Mouse (Mus musculus) liver, embryonic 12.5 days (tissue): Measurements from ENCODE around the gene Dgke. TPM values are rescaled to one million over a fixed set of nuclear protein-coding genes. Genes with fewer than 3 reads are reported as not detected.
A peak's percentile ranks its signal among the peaks of the same experiment; 100 is the strongest.
"Not testable (repeated sequence)": the region's sequence is repeated elsewhere in the genome, so short reads cannot be mapped to it uniquely, and the experiment has no call there.

ENCODE experiments used
- ATAC-seq: fragments of 200-750 bp; cut with Nextera tagmentation; 2 replicates; pipeline ENCODE4 v1.8.0; 2017; ENCODE audit warnings: moderate number of reproducible peaks, mild to moderate bottlenecking, moderate library complexity
- H3K27ac ChIP-seq: fragments of 300-500 bp; sonication (generic); 2 replicates; pipeline ENCODE4 v1.5.1; 2016; ENCODE audit warnings: mild to moderate bottlenecking
- H3K27me3 ChIP-seq: fragments of 300-500 bp; sonication (generic); replicated peaks from 2 replicates; pipeline ENCODE4 v1.6.1; 2016; ENCODE audit warnings: mild to moderate bottlenecking, moderate library complexity
- H3K36me3 ChIP-seq: fragments of 300-500 bp; sonication (generic); 2 replicates; pipeline ENCODE4 v1.6.1; 2016; ENCODE audit warnings: mild to moderate bottlenecking, moderate library complexity
- H3K4me1 ChIP-seq: fragments of 300-500 bp; sonication (generic); 2 replicates; pipeline ENCODE4 v1.6.1; 2016
- H3K4me2 ChIP-seq: fragments of 300-500 bp; sonication (generic); 2 replicates; pipeline ENCODE4 v1.6.1; 2016; ENCODE audit warnings: mild to moderate bottlenecking, moderate library complexity
- H3K4me3 ChIP-seq: fragments of 300-500 bp; sonication (generic); 2 replicates; pipeline ENCODE4 v1.5.1; 2016; ENCODE audit warnings: mild to moderate bottlenecking, moderate library complexity
- H3K9ac ChIP-seq: fragments of 300-500 bp; sonication (generic); 2 replicates; pipeline ENCODE4 v1.6.1; 2016; ENCODE audit warnings: mild to moderate bottlenecking, moderate library complexity
- H3K9me3 ChIP-seq: fragments of 300-500 bp; sonication (generic); replicated peaks from 2 replicates; pipeline ENCODE4 v1.6.1; 2016; ENCODE audit warnings: mild to moderate bottlenecking, moderate library complexity
- WGBS: fragments of 180-500 bp; shearing (Covaris S2); methylation state at CpG from one replicate; pipeline ENCODE4 v1.1.7; 2016; ENCODE audit not compliant: insufficient replicate concordance; 5-methylcytosine and 5-hydroxymethylcytosine counted together
- polyA plus RNA-seq: library from polyadenylated mRNA; unstranded; fragments of >200 nt; fragmentation: Nextera tagmentation; extraction: Ambion mirVana; gene quantifications from 2 replicates; pipeline ENCODE4 v1.2.1, GENCODE M21; 2016

Dgke gene
- polyA plus RNA-seq, 1 experiment from 2014 or later: 1.6 TPM

DNA sequence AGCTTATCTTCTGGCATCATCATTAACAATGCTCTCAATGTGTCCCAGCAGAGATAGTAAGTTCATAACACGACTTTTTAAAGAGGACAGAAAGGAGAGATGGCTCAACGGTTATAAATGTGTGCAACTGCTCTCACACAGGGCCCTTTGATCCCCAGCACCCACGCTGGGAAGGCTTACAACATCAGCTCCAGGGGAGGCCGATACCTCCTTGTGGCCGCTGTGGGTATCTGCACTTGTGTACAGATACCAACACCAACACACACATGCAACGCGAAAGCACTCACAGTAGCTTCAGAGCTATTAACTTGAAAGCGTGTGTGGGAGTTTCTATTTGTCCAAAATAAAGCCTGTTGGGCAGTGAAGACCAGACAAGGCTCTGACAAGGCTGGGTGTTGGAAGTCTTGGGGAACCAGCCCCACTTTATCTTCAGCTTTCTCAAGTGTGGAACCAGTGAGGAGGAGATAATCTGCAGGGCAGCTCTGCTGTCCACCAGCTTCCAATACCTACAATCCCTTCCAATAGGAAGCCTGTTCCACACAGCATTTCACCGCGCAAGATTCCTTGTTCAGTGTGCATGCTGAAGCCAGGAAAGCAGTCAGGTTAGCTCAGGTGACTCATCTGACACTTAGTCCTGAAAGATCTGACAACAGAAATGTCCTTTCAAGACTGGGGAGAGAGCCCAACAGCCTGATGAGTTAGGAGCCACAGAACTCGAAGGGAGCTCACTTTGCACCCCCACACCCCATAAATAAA lies 8.0 kb downstream of the Dgke start:
- Histone ChIP-seq H3K9me3 (no peaks in the 10 kb centered on the region), H3K27me3 (no peaks in the 10 kb centered on the region), H3K4me2 (peak overlapping the region; percentile 99), H3K9ac (0 out of 2 replicates have a peak overlapping the region, but pooled peaks have one; percentile 81), H3K4me1 (peaks cover 36% of the 10 kb centered on the region), H3K36me3 (peaks cover 10% of the 10 kb centered on the region; the same call in 1 of the 2 replicates), H3K27ac (no peak overlapping the region), H3K4me3 (peak overlapping the region; percentile 80; the same call in 1 of the 2 replicates)
- ATAC-seq: no peak
- 58% methylated on average over 11 of the region's 11 CpGs for WGBS

GRCm38 (mm10) chr11:89055931-89056690 lies 10.5 kb downstream of the Dgke start:
- H3K27me3 ChIP-seq: no peaks in the 10 kb centered on the region
- H3K27ac ChIP-seq: no peak overlapping the region
- peaks cover 10% of the 10 kb centered on the region; the same call in 1 of the 2 replicates for H3K36me3 ChIP-seq
- no peak overlapping the region for H3K4me3 ChIP-seq
- ATAC-seq: no peak
- 80% methylated on average over 13 of the region's 13 CpGs for WGBS
- H3K4me1 ChIP-seq: peaks cover 30% of the 10 kb centered on the region
- no peak overlapping the region for H3K4me2 ChIP-seq
- no peaks in the 10 kb centered on the region for H3K9me3 ChIP-seq
- no peak overlapping the region for H3K9ac ChIP-seq

GRCm38 (mm10) chr11:89051767-89052166 lies 14.9 kb downstream of the Dgke start:
- H3K4me2 ChIP-seq: no peak overlapping the region
- H3K4me3 ChIP-seq: no peak overlapping the region
- no peaks in the 10 kb centered on the region for H3K4me1 ChIP-seq
- no peak overlapping the region for H3K27ac ChIP-seq
- WGBS: 61% methylated on average over 6 of the region's 6 CpGs
- no peak overlapping the region for H3K9ac ChIP-seq
- H3K9me3 ChIP-seq: no peaks in the 10 kb centered on the region
- H3K27me3 ChIP-seq: no peaks in the 10 kb centered on the region
- ATAC-seq: no peak
- peaks cover 41% of the 10 kb centered on the region for H3K36me3 ChIP-seq

DNA sequence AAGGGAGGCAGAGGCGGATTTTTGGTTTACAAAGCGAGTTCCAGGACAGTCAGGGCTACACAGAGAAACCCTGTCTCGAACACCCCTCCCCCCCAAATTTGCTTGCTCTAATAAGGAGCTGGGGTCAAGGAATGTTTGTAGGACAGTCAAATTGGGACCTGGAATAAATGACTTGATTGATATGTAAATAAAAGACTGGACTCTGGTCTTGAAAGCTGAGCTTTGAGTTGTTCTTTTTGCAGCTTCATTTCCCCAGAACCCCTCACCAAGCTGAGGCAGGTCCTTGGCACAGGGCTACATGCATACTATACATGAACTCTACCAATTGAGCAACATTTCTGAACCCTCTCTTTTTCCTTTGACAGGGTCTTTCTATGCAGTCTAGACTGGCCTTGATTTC lies 20.6 kb downstream of the Dgke start:
- Histone ChIP-seq H3K4me3 (no peak overlapping the region), H3K27ac (no peak overlapping the region), H3K36me3 (peaks cover 75% of the 10 kb centered on the region), H3K4me2 (no peak overlapping the region), H3K4me1 (no peaks in the 10 kb centered on the region), H3K9ac (no peak overlapping the region), H3K9me3 (no peaks in the 10 kb centered on the region), H3K27me3 (no peaks in the 10 kb centered on the region)
- no peak for ATAC-seq
- WGBS: 63% methylated on average over 3 of the region's 3 CpGs

DNA sequence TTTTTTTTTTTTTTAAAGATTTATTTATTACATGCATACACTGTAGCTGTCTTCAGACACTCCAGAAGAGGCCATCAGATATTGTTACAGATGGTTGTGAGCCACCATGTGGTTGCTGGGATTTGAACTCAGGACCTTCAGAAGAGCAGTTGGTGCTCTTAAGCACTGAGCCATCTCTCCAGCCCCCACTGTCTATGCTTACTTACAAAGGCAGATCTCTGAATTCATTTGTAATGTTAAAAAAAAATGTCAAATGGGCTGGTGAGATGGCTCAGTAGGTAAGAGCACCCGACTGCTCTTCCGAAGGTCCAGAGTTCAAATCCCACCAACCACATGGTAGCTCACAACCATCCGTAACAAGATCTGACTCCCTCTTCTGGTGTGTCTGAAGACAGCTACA lies 21.1 kb downstream of the Dgke start:
- peaks cover 74% of the 10 kb centered on the region for H3K36me3 ChIP-seq
- not testable (repeated sequence) for H3K9me3 ChIP-seq, H3K9ac ChIP-seq, H3K27ac ChIP-seq, H3K4me1 ChIP-seq, H3K4me2 ChIP-seq, ATAC-seq, H3K4me3 ChIP-seq, H3K27me3 ChIP-seq
- WGBS: 83% methylated on average over 3 of the region's 3 CpGs

- Histone ChIP-seq H3K27ac (no peak overlapping the region), H3K27me3 (no peaks in the 10 kb centered on the region), H3K9ac (no peak overlapping the region), H3K4me2 (no peak overlapping the region), H3K4me1 (no peaks in the 10 kb centered on the region), H3K4me3 (no peak overlapping the region), H3K36me3 (peaks cover 66% of the 10 kb centered on the region), H3K9me3 (no peaks in the 10 kb centered on the region)
- 83% methylated on average over 7 of the region's 7 CpGs for WGBS
- no peak for ATAC-seq
Measured at GRCm38 (mm10) chr11:89043046-89043445, 23.6 kb downstream of the Dgke start.

DNA sequence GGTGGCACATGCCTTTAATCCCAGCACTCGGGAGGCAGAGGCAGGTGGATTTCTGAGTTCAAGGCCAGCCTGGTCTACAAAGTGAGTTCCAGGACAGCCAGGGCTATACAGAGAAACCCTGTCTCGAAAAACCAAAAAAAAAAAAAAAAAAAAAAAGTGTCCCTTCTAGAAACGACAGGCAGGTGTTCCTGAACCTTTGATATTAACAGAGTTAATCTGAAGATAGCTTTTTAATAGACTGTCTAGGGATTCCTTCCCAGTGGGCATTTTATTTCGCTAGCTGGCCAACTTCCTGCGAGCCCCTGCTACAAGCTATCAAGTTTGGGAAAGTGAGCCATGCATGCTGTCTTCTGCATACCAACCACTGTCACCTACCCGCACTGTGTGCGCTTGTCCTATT lies 25.6 kb downstream of the Dgke start:
- ATAC-seq, H3K4me1 ChIP-seq, H3K9ac ChIP-seq, H3K4me2 ChIP-seq, H3K4me3 ChIP-seq, H3K9me3 ChIP-seq, H3K27ac ChIP-seq, H3K27me3 ChIP-seq: not testable (repeated sequence)
- WGBS: 82% methylated on average over 6 of the region's 7 CpGs
- H3K36me3 ChIP-seq: peaks cover 52% of the 10 kb centered on the region

DNA sequence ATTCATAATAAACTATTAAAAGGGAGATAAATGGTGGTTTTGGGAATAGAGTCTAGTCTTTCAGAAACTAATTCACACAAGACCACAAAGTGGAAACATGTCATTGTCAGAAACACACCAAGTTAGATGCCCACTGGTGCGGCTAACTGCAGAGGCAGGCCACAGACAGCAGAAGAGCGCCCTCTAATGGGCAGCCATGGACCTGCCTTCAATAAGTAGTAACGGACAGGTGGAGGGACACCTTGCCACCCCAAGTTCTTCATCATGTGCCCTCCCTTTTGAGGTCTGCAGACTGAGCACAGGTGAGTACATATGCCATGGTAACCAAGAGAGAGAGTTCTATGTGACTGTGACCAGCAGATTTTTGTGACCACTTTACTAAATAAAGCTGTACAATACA lies 27.3 kb downstream of the Dgke start:
- Histone ChIP-seq H3K9me3 (no peaks in the 10 kb centered on the region), H3K27ac (no peak overlapping the region), H3K4me2 (no peak overlapping the region), H3K4me3 (no peak overlapping the region), H3K27me3 (no peaks in the 10 kb centered on the region), H3K9ac (no peak overlapping the region), H3K4me1 (no peaks in the 10 kb centered on the region), H3K36me3 (peaks cover 35% of the 10 kb centered on the region)
- ATAC-seq: no peak
- WGBS: 30% methylated on average over 3 of the region's 3 CpGs

DNA sequence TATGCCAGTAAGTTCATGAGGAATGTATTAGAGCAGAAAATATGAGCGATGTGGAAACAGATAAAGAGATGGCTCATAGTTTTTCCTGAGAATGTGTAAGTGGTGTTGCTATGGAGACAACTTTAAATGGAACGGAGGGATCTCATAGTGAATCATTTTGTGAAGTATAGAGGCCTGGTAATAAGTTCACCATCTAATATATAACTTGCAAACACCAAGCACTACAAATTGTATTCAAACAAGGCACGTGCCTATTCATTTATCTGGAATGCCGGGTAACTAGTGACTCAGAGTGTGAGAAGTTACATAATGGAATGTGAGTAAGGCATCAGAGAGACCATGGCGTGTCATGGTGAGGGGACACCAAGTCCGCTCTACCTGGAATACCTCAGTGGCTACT lies 28.2 kb downstream of the Dgke start:
- H3K27me3 ChIP-seq: no peaks in the 10 kb centered on the region
- no peak overlapping the region for H3K4me2 ChIP-seq
- H3K27ac ChIP-seq: no peak overlapping the region
- H3K4me1 ChIP-seq: no peaks in the 10 kb centered on the region
- no peaks in the 10 kb centered on the region for H3K9me3 ChIP-seq
- H3K9ac ChIP-seq: no peak overlapping the region
- no peak for ATAC-seq
- no peak overlapping the region for H3K4me3 ChIP-seq
- H3K36me3 ChIP-seq: peaks cover 29% of the 10 kb centered on the region
- 78% methylated on average over 6 of the region's 6 CpGs for WGBS

DNA sequence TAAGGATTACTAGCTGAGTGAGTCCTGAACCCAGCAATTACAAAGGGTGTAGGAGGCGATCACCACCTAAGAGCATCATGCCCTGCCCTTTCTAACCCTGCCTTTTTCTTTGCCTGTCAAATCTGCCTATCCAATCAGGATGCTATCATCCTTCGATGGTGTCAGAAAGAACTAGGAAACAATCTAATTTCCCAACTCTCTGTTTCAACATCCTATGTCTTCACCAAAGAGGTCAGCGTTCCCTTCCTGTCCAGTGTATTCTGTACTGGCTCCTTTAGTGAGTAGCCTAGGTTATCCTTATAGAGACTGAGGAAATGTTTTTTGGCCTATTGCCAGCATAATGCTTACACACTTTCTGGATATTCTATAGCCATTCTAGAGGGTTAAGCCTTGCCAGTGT lies 31.1 kb downstream of the Dgke start:
- Histone ChIP-seq H3K4me2 (no peak overlapping the region), H3K27me3 (no peaks in the 10 kb centered on the region), H3K36me3 (peaks cover 8% of the 10 kb centered on the region), H3K4me1 (no peaks in the 10 kb centered on the region), H3K4me3 (no peak overlapping the region), H3K9me3 (no peaks in the 10 kb centered on the region), H3K9ac (no peak overlapping the region), H3K27ac (no peak overlapping the region)
- 62% methylated on average over 3 of the region's 3 CpGs for WGBS
- no peak for ATAC-seq

GRCm38 (mm10) chr11:89034592-89034991 lies 32.1 kb downstream of the Dgke start:
- no peaks in the 10 kb centered on the region for H3K36me3 ChIP-seq
- H3K4me1 ChIP-seq: no peaks in the 10 kb centered on the region
- no peak overlapping the region for H3K9ac ChIP-seq
- no peak overlapping the region for H3K27ac ChIP-seq
- H3K27me3 ChIP-seq: no peaks in the 10 kb centered on the region
- no peaks in the 10 kb centered on the region for H3K9me3 ChIP-seq
- no peak overlapping the region for H3K4me2 ChIP-seq
- H3K4me3 ChIP-seq: no peak overlapping the region
- ATAC-seq: no peak

- WGBS: 55% methylated on average over 1 of the region's 1 CpGs
- Histone ChIP-seq H3K4me3 (no peak overlapping the region), H3K36me3 (no peaks in the 10 kb centered on the region), H3K27ac (no peak overlapping the region), H3K4me2 (no peak overlapping the region), H3K9me3 (no peaks in the 10 kb centered on the region), H3K9ac (no peak overlapping the region), H3K27me3 (no peaks in the 10 kb centered on the region), H3K4me1 (peaks cover 27% of the 10 kb centered on the region)
- no peak for ATAC-seq
Measured at GRCm38 (mm10) chr11:89031189-89031588, 35.5 kb downstream of the Dgke start.
